Mouse (Mus musculus): ENCODE results near the gene Ssna1.

Gene Ssna1

GRCm38 (mm10) chr2:25231038-25231437 is 41.2 kb downstream of the Ssna1 start:
- no peak for DNase-seq (ENCODE audit: low spot score)

DNA sequence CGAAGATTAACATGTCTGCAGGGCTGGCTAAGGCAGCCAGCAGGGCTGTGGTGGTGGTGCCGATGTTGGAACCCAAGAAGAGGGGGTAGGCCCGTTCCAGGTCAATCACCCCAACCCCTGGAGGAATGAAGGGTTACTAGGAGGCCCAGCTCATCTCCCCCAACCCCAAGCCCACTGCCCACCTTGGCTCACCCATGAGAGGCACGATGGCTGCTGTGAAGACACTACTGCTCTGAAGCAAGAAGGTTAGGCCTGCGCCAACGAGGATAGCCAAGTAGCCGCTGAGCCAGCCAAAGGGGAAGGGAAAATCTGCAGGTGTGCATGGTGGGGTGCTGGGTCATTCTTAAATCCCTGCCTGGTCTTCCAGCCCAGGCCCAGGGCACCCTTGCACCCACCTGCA is 41.7 kb downstream of the Ssna1 start:
- DNase-seq (ENCODE audit: low spot score): no peak

GRCm38 (mm10) chr2:25229582-25229981 is 42.7 kb downstream of the Ssna1 start:
- DNase-seq (ENCODE audit: low spot score): no peak

GRCm38 (mm10) chr2:25228995-25229530 is 43.2 kb downstream of the Ssna1 start:
- DNase-seq (ENCODE audit: low spot score): no peak

DNA sequence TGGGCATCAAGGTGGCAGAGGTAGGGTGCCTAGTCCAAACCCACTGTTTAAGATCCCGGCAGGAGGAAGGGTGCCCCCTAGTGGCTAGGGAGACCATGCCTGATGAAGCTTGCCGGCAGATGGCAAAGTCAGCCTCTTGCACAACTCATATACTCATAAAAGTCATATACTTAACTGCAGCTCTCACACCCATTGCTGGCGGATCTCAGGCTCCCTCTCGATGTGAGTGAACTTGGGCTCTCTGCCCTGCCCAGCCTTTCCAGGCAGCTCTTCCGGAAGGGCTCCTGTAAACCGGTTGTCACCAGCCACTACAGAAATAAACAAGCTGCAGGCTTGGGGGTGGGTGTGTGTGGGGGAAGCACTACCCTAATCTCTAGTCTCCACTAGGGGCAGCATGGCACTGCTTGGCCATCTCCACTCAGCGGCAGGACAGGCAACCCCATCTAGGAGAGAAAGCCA is 43.8 kb downstream of the Ssna1 start:
- peak; percentile 79 for DNase-seq (ENCODE audit: low spot score)

GRCm38 (mm10) chr2:25227406-25227805 is 44.8 kb downstream of the Ssna1 start:
- no peak for DNase-seq (ENCODE audit: low spot score)

DNA sequence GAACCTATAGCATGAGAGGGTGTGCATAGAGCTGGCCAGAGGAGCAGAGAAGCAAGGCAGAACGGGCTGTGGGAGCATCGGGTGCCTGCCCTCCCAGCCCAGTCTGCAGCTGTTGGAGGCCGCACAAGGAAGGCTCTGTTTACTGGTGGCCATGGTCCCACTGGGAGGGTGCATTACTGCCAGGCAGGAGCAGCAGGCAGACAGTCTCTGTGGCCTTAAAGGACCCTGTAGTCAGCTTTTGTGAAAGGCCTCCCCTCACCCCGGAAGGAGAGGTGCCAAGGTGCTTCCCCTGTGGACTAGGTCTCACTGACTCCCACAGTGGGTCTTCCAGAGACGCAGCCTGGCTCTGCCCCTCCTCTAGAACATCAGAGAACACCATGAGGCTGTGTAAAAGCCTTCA is 45.4 kb downstream of the Ssna1 start:
- peak; percentile 26 for DNase-seq (ENCODE audit: low spot score)

GRCm38 (mm10) chr2:25225811-25226379 is 46.3 kb downstream of the Ssna1 start:
- DNase-seq (ENCODE audit: low spot score): no peak

GRCm38 (mm10) chr2:25224766-25225752 is 47.2 kb downstream of the Ssna1 start:
- peak; percentile 100 for DNase-seq (ENCODE audit: low spot score)

DNA sequence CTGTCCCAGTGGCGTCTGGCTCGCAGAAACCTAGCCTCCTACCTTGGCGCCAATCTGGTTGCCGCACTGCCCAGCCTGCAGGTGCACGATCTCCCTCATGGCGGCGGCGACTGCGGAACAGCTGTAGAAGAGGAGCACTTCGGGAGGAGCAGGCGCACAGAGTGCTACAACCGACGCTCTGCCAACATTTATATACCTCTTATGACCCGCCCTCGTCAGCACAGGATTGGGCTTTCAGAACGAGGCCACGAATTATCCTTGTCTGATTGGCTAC is 47.8 kb downstream of the Ssna1 start, which contains the start of gene Tubb4b:
TSS of gene Tubb4b (minus strand) at position 211 of the 274 bp plus-strand sequence.
- no peak for DNase-seq (ENCODE audit: low spot score)

- no peak for DNase-seq (ENCODE audit: low spot score)
Observed at GRCm38 (mm10) chr2:25223681-25224491, 48.4 kb downstream of the Ssna1 start.

- DNase-seq (ENCODE audit: low spot score): no peak
Observed at GRCm38 (mm10) chr2:25221331-25221772, 50.9 kb downstream of the Ssna1 start.
